Mouse (Mus musculus) heart, postnatal 0 days (tissue): Measurements from ENCODE around the gene Agbl4. TPM values are rescaled to one million over a fixed set of nuclear protein-coding genes. Genes with fewer than 3 reads are reported as not detected.

Experiments
- ATAC-seq: fragments of 200-750 bp; cut with Nextera tagmentation; 2 replicates; pipeline ENCODE4 v1.8.0; 2017; ENCODE audit warnings: low read depth, moderate number of reproducible peaks, moderate library complexity; ENCODE audit not compliant: insufficient read depth
- DNase-seq: peaks from one replicate; pipeline ENCODE4 v3.0.0-alpha.2; 2016; ENCODE audit warnings: low spot score
- H3K27ac ChIP-seq: fragments of 300-500 bp; sonication (generic); 2 replicates; pipeline ENCODE4 v1.5.1; 2014; ENCODE audit warnings: low read depth, mild to moderate bottlenecking
- H3K27me3 ChIP-seq: fragments of 300-500 bp; sonication (generic); 2 replicates; pipeline ENCODE4 v1.6.1; 2014; ENCODE audit warnings: low read length, mixed read lengths; ENCODE audit not compliant: control insufficient read depth, insufficient read depth
- H3K36me3 ChIP-seq: fragments of 300-500 bp; sonication (generic); replicated peaks from 2 replicates; pipeline ENCODE4 v1.6.1; 2014; ENCODE audit warnings: low read length, mixed read lengths; ENCODE audit not compliant: control insufficient read depth, insufficient read depth
- H3K4me1 ChIP-seq: fragments of 300-500 bp; sonication (generic); 2 replicates; pipeline ENCODE4 v1.6.1; 2014; ENCODE audit warnings: antibody characterized with exemption; ENCODE audit not compliant: control insufficient read depth, insufficient read depth
- H3K4me2 ChIP-seq: fragments of 300-500 bp; sonication (generic); 2 replicates; pipeline ENCODE4 v1.6.1; 2014; ENCODE audit warnings: low read depth, mild to moderate bottlenecking, low read length, moderate library complexity
- H3K4me3 ChIP-seq: fragments of 300-500 bp; sonication (generic); 2 replicates; pipeline ENCODE4 v1.5.1; 2014; ENCODE audit warnings: low read depth, low read length
- H3K9ac ChIP-seq: fragments of 300-500 bp; sonication (generic); replicated peaks from 2 replicates; pipeline ENCODE4 v1.6.1; 2014; ENCODE audit warnings: low read depth, low read length, mixed read lengths
- H3K9me3 ChIP-seq: fragments of 300-500 bp; sonication (generic); replicated peaks from 2 replicates; pipeline ENCODE4 v1.6.1; 2016; ENCODE audit warnings: low read length; ENCODE audit not compliant: control insufficient read depth
- CTCF ChIP-seq: IDR thresholded peaks from 2 replicates; pipeline ENCODE4 v1.5.1; 2016; ENCODE audit warnings: antibody characterized with exemption, control low read depth, low read depth
- EP300 ChIP-seq: IDR thresholded peaks from 2 replicates; pipeline ENCODE4 v1.6.1; 2016; ENCODE audit warnings: antibody characterized with exemption, low read depth
- WGBS: fragments of 180-500 bp; shearing (Covaris S2); extraction: QIAGEN DNeasy Blood & Tissue Kit; methylation state at CpG from one replicate; pipeline ENCODE4 v1.1.7; 2014; 5-methylcytosine and 5-hydroxymethylcytosine counted together
- polyA plus RNA-seq: library from polyadenylated mRNA; unstranded; fragments of >200 nt; fragmentation: Nextera tagmentation; extraction: Ambion mirVana; gene quantifications from 2 replicates; pipeline ENCODE4 v1.2.1, GENCODE M21; 2015
- total RNA-seq: library from RNA; depleted of rRNA; stranded (reverse); fragments of >200 nt; gene quantifications from 2 replicates; pipeline ENCODE4 v1.2.3, GENCODE M21; 2014; ENCODE audit warnings: low replicate concordance

Agbl4 gene
- total and polyA plus RNA-seq, 2 experiments from 2014 or later = 0.55 TPM; not detected in 1

DNA sequence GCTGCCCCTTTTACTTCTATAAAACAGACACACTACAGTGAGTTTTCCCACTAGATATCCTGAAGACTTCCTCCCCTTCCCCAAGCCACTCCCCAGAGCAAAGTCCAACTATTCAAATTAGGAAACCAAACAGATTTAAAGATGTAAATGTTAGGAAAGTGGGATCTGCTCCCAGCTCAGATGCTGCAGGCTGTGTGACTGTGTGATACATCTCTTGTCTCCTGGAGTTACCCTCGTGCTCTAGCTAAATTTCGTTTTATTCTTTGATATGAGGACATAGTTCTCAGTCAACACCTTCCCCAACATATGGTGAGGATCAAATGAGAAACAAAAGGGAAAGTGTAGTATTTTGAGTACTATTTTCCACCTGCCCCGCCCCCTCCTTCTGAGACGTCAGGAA is 1274.0 kb downstream of the Agbl4 start:
- Histone ChIP-seq H3K4me2 (no peak overlapping the region), H3K27me3 (no peaks in the 10 kb centered on the region), H3K27ac (no peak overlapping the region), H3K9me3 (no peaks in the 10 kb centered on the region), H3K4me1 (no peaks in the 10 kb centered on the region), H3K36me3 (no peaks in the 10 kb centered on the region), H3K9ac (no peak overlapping the region), H3K4me3 (no peak overlapping the region)
- no peak for TF ChIP-seq CTCF
- TF ChIP-seq EP300 = no peak
- DNase-seq = no peak
- no peak for ATAC-seq
- 46% methylated on average over 4 of the region's 4 CpGs for WGBS

DNA sequence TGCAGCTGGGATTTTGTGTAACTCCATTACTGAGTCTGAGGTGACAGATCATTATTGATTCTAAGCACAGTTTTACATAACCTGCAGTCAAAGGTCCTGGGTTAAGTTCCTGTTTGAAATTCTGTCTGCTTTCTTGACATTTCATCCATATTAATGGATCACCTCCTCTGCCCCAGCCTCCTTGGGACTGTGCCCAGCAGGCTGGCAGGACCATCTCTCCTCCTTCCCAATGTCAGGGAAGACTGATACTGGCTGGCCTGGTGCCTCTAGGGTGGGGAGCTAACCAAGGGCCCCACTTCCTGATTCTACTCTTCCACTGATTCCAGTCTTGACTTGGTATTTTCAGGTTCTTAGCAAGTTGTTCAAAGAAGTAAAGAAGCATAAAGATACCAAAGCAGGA is 1276.4 kb downstream of the Agbl4 start:
- no peak overlapping the region for H3K9ac ChIP-seq
- no peak overlapping the region for H3K4me3 ChIP-seq
- DNase-seq (no peak), ATAC-seq (no peak)
- H3K36me3 ChIP-seq = no peaks in the 10 kb centered on the region
- no peaks in the 10 kb centered on the region for H3K27me3 ChIP-seq
- H3K4me2 ChIP-seq = no peak overlapping the region
- TF ChIP-seq EP300 = no peak
- TF ChIP-seq CTCF = no peak
- no peaks in the 10 kb centered on the region for H3K4me1 ChIP-seq
- no peaks in the 10 kb centered on the region for H3K9me3 ChIP-seq
- H3K27ac ChIP-seq = no peak overlapping the region

- Histone ChIP-seq H3K36me3 (no peaks in the 10 kb centered on the region), H3K4me2 (no peak overlapping the region), H3K27me3 (no peaks in the 10 kb centered on the region), H3K27ac (no peak overlapping the region), H3K4me1 (no peaks in the 10 kb centered on the region), H3K4me3 (no peak overlapping the region), H3K9me3 (no peaks in the 10 kb centered on the region), H3K9ac (no peak overlapping the region)
- no peak for ATAC-seq
- WGBS = 72% methylated on average over 5 of the region's 5 CpGs
- DNase-seq = no peak
- TF ChIP-seq CTCF = no peak
- TF ChIP-seq EP300 = no peak
These were observed 1284.5 kb downstream of the Agbl4 start for GRCm38 (mm10) chr4:111681926-111682325.

DNA sequence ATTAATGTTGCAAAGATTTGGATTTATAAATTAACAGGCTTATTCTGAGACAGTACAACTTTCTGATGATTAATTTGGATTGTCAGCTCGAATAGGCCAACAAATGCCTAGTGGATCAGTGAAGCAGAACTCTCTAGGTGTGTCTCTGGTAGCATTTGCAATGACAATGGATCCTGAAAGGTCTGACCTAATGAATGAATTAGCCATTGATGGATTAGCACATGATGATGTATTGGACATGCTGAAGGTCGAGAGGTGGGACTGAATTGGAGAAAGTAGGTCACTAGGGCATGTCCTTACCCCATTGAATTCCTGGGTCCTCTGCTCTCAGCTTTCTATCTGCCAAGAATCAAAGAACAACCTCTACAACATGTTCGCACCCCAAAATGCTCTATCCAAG is 1285.3 kb downstream of the Agbl4 start:
- no peaks in the 10 kb centered on the region for H3K9me3 ChIP-seq
- H3K36me3 ChIP-seq = no peaks in the 10 kb centered on the region
- H3K4me2 ChIP-seq = no peak overlapping the region
- 71% methylated on average over 3 of the region's 3 CpGs for WGBS
- TF ChIP-seq EP300 (no peak), CTCF (no peak)
- DNase-seq (no peak), ATAC-seq (no peak)
- H3K4me3 ChIP-seq = no peak overlapping the region
- H3K9ac ChIP-seq = no peak overlapping the region
- no peaks in the 10 kb centered on the region for H3K27me3 ChIP-seq
- H3K27ac ChIP-seq = no peak overlapping the region
- no peaks in the 10 kb centered on the region for H3K4me1 ChIP-seq

DNA sequence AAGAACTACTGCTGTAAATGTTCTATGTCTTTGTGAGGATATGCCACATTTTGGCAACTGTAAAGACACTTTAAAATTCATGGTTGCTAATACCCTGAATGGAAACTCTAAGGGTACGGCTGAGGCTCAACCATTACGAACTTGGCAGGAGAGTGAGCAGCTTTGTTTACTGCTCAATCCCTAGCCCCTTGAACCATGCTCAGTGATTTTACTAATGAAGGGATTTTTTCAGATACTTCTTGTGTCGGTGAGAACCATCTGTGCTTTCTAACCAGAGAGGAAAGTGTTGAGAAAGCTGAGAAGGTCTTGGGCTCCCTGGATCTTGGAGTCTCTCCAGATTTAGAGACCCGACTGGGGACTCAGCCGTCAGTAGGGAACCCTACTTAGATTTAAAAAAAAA is 1286.4 kb downstream of the Agbl4 start:
- DNase-seq (no peak), ATAC-seq (no peak)
- H3K9me3 ChIP-seq = no peaks in the 10 kb centered on the region
- 54% methylated on average over 5 of the region's 5 CpGs for whole genome bisulfite sequencing
- H3K36me3 ChIP-seq = no peaks in the 10 kb centered on the region
- H3K27ac ChIP-seq = no peak overlapping the region
- H3K4me1 ChIP-seq = no peaks in the 10 kb centered on the region
- H3K4me2 ChIP-seq = no peak overlapping the region
- TF ChIP-seq EP300 (no peak), CTCF (no peak)
- H3K9ac ChIP-seq = no peak overlapping the region
- no peaks in the 10 kb centered on the region for H3K27me3 ChIP-seq
- no peak overlapping the region for H3K4me3 ChIP-seq

GRCm38 (mm10) chr4:111685951-111686350 is 1288.5 kb downstream of the Agbl4 start:
- H3K9ac ChIP-seq = no peak overlapping the region
- ATAC-seq (no peak), DNase-seq (no peak)
- H3K27ac ChIP-seq = no peak overlapping the region
- no peaks in the 10 kb centered on the region for H3K36me3 ChIP-seq
- H3K27me3 ChIP-seq = no peaks in the 10 kb centered on the region
- no peak overlapping the region for H3K4me2 ChIP-seq
- H3K9me3 ChIP-seq = no peaks in the 10 kb centered on the region
- WGBS = 72% methylated on average over 2 of the region's 2 CpGs
- H3K4me3 ChIP-seq = no peak overlapping the region
- TF ChIP-seq CTCF (no peak), EP300 (no peak)
- H3K4me1 ChIP-seq = peaks cover 2% of the 10 kb centered on the region; the same call in 1 of the 2 replicates
